Mouse (Mus musculus) embryo, embryonic 10.5 days (tissue): ENCODE measurements around the gene 4933428G20Rik.
A peak's percentile ranks its signal among the peaks of the same experiment; 100 is the strongest.

Experiments
- DNase-seq: peaks from one replicate; pipeline ENCODE4 v3.0.0-alpha.2; 2015; ENCODE audit warnings: low spot score

4933428G20Rik gene

DNA sequence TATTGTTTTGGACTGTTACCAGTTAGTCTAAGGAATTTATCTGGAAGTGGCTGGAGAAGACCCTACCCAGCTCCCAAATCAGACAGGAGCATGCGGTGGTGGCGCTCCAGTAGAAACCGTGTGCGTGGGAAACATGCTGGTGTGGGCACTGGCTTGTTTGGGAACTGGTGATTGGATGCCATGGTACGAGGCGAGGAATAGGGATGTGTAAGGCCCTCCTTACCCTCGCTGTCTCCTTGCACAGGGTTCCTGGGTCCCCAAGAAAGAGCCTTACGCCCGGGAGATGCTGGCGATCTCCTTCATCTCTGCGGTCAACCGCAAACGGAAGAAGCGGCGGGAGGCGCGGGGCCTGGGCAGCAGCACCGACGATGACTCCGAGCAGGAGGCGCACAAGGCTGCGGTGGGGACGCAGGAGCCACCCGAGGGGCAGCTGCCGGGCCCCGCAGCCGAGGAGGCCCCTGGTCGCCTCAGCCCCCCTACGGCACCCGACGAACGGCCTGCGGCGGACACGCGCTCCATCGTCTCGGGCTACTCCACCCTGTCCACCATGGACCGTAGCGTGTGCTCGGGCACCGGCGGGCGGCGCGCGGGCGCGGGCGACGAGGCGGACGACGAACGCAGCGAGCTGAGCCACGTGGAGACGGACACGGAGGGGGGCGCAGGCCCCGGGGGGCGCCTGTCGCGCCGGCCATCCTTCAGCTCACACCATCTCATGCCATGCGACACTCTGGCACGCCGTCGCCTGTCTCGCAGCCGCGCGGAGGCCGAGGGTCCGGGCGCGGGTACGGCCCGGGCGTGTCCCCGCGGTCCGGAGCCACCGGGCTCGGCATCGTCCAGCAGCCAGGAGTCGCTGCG, at the start of gene 4933428G20Rik:
4933428G20Rik (minus strand) TSS at position 476 of the 855 bp plus-strand sequence.
- peak; percentile 25 for DNase-seq

- no peak for DNase-seq
These were observed 48.6 kb upstream of the 4933428G20Rik start for GRCm38 (mm10) chr11:97548757-97549156.

DNA sequence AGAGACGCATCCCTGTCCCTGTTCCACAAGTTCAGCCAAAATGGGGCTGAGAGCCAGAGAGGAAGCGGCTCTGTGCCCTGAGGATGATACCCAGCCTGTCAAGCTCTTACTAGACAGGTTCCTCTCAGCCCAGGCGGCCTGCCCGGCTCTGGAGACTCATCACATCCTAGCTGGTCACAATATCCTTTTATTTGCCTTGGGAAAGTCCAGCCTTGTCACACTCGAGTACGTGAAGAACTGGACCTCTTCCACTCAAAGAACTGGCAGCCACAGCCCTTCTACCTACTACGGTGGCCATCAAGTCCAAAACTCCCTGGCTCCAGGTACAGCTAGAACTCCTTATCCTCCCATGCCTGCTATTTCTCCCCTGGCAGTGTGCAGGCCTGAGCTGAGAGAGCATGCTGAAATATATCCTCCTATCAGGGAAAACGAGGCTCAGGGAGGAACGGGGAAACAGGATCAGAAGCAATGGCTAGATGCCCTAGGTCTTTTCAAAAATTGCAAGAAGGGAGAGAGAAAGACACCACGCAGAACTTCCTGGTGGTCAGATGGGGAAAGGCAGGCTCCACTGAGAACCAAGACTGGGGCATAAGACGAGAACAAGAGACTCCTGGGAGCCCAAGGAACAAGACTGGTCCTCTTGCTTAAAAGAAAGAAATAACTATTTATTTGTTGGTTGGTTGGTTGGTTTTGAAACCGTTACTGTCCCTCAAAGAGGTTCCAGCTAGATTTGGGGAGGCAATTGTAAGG, 48.0 kb upstream of the 4933428G20Rik start:
- no peak for DNase-seq

DNA sequence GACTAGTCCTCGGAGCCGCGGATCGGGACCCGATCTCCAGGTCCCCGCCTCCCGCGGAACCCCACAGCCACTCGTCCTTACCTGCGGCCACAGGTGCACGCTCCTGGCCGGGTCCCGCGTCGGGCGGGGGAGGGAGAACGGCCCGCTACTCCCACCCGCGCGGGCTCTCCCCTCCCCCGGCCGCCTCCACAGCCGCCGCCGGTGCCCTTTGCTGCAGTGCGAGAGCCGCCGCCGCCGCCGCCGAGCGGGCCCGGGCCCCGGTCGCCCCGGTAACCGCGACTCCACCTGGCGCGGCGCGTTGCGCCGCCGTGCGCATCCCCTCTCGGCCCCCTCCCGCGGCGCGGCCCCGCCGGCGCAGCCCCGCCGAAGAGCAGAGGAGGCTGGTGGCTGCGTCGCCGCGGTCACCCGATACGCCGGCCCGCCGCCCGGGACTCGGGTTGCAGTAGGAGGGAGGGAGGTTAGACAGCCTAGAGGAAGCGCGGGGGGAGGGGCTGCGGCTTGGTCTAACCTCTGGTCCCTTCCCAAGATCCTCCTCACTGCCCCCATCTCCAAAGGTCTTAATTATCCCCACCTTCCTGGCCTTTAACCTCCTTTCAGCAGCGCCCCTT, 46.8 kb upstream of the 4933428G20Rik start:
- DNase-seq: peak; percentile 88

DNA sequence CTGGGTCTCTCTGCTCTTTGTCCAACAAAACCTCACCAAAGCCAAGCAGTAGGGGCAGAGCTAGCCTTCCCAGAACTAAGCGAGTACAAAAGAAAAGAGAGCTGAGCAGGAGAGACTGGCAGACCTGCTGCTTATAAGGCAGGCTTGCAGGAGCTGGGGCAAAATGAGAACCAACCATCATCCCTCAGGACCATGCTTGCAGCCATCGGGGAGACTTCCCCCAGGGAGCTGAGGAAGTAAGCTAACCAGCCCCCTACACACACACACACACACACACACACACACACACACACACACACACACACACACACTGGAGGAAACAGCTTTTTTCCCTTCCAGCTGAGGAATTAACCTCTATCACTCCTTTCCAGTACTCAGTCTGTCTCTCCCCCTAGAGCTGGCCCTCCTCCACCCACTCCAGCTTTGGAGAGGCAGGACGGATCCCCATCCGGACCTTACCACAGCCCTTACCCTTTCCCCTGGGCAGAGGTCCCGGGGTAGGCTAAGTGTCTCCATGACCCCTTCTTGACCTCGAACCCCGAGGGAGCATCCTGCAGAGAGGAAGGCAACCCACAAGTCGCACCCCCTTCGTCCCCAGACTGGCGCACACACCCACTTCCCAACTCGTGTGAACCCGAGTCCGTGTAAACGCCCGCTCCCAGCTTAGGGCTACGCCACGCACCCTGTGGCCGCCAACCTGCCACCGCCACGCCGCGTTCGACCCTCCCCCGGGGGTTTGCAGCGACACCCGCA, 45.8 kb upstream of the 4933428G20Rik start:
- DNase-seq: no peak

GRCm38 (mm10) chr11:97543883-97544282, 43.7 kb upstream of the 4933428G20Rik start:
- no peak for DNase-seq

- no peak for DNase-seq
These were observed 43.1 kb upstream of the 4933428G20Rik start for GRCm38 (mm10) chr11:97543181-97543733.

DNA sequence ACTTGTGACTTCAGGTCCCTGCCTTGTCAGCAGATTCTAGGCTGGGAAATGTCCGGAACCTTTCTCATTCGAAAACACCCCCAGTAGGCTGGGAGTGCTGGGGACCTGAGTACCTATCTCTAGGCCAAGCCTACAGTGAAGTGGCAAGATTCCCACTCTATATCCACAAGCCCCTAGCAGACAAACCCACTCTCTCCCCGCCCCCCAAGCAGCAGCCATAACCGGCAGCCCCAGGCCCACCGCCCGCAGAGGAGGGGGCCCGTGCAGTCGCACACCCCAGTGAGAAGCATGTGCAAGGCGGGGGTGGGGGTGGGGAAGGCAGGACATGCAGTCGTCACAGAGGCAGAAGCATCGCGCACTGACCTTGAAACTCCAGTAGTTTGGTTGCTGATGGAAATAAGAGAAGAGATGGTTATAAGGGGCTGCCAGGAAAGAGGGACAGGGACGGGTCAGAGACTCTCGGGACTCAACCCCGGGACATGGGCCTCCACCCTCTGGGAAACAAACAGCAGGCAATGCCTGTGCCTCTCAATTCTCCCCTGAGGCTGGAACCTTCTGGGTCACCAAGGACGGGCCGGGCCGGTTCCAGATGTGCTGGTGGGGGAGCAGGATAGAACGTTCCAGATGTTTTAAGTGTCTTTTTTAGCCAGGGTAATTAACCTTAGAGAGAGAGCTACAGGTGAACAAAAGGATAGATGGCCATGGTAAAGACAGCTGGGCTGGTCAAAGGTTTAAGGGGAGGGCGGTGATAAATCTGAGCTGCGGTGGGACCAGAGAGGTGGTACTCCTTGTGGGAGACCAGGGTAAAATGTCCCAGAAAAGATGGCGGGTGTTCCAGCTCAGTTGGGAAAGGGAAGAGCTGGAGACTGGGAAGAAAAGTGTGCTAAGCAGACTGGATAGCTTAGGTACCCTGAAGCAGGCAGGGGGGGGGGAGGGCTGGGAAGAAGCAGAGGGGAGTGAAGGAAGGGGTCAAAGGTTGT, 42.3 kb upstream of the 4933428G20Rik start:
- no peak for DNase-seq

DNA sequence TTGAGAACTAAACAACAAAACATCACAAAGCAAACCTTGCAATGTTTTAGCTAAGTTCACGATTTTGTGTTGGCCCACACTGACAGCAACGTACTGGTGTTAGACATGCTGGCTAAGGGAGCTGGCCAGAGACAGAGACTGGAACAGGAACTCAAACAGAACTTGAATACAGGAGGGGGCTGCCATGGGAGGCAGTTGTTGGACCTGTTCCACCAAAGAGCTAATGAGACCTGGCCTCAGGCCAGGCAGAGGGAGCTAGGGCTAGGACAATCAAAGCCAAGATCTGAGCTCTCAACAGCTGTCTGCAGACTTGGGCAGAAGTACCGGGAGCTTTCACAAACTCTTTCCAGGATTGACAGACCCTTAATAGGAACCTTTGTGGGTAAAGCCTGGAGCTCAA, 40.5 kb upstream of the 4933428G20Rik start:
- DNase-seq: no peak

- no peak for DNase-seq
These were observed 40.0 kb upstream of the 4933428G20Rik start for GRCm38 (mm10) chr11:97540136-97540535.

DNA sequence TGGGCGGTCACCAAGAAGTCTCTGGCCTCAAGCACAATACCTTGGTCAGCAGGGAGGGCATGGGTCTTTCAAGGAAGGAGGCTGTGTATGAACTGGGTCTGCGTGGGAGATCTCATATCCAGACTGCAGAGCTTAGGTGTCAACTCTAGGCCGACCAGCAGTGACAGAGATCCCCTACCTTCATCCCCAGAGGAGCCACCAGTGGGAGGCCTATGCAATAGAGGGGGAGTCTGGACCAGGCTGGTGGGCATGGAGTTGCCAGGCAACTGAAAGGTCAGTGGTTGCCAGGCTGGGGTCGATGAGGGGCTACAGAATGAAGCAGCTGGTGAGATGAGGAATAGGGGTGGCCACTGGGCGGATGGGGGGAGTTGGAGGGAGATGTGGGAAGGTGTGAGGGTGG, 39.5 kb upstream of the 4933428G20Rik start:
- DNase-seq: no peak

DNA sequence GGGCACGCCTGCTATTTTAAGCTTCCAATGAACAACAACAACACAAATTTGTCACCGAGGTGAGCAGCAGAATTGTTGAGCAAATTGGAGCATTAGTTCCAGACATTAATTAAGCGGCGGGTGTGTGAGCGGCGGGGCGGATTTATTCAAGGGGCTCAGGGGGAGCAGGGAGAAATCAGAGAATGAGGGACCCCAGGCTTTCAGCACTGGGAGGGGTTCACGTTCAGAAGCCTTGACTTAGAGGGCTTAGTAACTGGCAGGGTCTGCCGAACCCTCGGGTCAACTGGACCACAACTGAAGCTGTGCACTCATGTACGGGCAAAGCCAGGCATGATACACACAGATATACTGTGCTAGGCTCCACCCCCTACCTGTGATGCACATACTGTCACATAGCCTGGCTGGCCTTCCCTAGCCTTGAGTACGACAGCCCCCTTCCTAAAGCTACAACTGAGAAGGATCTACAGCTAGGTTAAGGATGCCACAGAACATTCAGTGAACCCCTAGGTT, 37.5 kb upstream of the 4933428G20Rik start:
- no peak for DNase-seq

DNA sequence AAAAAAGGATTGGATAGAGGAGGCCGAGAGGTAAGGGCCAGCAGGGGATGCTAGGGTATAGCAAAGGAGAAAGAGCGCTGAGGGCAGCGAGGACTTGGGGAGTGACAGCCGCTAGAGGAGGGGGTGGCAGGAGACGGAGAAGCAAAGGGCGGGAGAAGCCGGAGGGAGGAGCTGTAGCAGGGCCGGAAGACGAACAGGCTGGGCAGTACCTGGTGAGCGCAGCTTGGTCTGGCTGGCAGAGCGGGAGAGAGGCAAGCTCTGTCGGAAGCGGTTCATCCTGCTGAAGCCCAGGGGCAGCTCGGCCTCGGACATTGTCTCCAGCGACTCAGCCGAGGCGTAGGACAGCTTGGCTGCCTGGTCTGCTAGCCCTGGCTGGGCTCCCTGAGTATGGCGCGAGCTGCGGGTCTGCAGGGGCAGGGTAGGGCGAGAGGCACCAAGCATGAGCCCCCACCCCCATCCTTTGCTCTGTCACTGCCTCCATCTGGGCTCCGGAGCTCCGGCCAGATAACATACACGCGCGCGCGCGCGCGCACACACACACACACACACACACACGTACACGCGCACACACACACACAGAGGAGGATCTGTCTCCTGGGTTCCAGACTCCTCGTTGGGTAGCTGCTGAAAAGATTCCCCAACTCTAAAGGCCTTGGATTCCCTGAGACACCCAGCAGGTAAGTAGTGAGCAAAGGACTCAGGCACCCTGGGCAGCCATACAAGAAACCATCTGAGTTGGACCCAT, 36.9 kb upstream of the 4933428G20Rik start:
- DNase-seq: peak; percentile 74

DNA sequence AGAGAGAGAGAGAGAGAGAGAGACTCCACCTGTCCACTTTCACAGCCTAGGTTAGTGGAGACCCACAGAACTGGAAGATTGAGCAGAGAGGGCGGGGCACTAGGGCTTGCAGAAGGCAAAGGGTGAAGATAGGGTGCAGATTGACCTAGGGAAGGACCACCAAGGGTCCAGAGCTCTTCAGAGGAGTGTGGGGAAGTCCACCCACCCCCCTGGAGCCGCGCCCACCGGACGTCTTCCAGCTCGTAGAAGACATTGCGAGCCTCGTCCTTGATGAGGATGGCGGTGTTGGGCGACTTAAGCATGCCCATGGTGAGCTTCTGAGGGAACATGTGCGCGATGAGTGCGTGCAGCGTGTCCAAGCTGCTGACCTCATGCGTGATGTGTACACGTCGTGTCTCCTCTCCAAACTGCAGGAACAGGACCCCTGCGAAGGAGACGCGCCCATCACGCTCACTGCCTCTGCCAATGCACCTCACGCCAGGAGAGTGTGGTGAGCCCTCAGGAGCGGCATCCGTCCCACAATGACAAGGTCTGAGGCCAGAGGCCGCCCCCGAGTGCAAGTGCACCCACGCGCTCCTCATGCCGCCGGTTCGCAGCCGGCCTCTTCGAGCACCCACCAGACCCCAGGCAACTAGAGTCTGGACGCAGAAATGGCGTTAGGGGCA, 36.1 kb upstream of the 4933428G20Rik start:
- DNase-seq: no peak

DNA sequence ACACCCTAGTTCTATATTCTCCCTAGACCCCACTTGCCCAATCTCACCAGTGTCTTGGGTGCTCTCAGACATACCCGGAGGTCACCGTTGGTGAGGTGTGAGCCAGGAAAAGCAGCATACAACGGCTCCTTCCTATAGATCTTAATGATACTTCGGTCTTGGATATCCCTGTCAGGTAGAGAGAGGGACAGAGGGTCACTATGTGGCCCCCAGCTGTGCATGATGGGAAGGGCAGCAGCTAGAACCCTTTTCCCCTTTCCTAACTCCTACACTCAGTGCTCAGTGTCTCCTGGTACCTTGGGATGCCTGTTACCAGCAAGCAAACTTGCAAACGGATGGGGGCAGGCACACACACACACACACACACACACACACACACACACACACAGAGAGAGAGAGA, 35.5 kb upstream of the 4933428G20Rik start:
- no peak for DNase-seq

DNA sequence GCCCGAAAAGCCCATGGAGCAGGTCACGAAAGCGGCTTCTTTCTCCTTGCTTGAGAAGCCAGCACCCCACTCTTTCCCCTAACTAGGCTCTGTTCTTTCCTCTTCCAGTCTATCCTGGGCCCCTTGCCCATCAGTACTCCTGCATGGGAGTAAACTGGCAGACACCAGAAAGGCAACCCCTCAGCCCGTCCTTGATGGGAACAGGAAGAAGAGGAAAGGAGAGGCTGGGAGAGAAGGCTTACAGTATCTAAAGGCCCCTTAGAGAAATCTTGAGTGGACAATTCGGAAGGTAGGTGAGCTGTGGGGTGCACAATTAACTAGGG, 35.1 kb upstream of the 4933428G20Rik start:
- no peak for DNase-seq

- DNase-seq: no peak
These were observed 34.5 kb upstream of the 4933428G20Rik start for GRCm38 (mm10) chr11:97534442-97535307.

GRCm38 (mm10) chr11:97533653-97534052, 33.5 kb upstream of the 4933428G20Rik start:
- no peak for DNase-seq
